Mouse (Mus musculus) midbrain, postnatal 0 days (tissue): Measurements from ENCODE around the gene Ftcd. TPM values are rescaled to one million over a fixed set of nuclear protein-coding genes. Genes with fewer than 3 reads are reported as not detected.

ENCODE experiments used
- ATAC-seq: fragments of 200-750 bp; cut with Nextera tagmentation; 2 replicates; pipeline ENCODE4 v1.8.0; 2017; ENCODE audit warnings: moderate number of reproducible peaks, mild to moderate bottlenecking, moderate TSS enrichment, moderate library complexity; ENCODE audit not compliant: low FRiP score
- DNase-seq: peaks from one replicate; pipeline ENCODE4 v3.0.0-alpha.2; 2015; ENCODE audit warnings: low spot score
- H3K27ac ChIP-seq: fragments of 300-500 bp; sonication (generic); 2 replicates; pipeline ENCODE4 v1.5.1; 2014; ENCODE audit warnings: low read depth, mild to moderate bottlenecking, low read length, mixed read lengths
- H3K27me3 ChIP-seq: fragments of 300-500 bp; sonication (generic); 2 replicates; pipeline ENCODE4 v1.6.1; 2014; ENCODE audit warnings: low read length, control low read depth, mixed read lengths; ENCODE audit not compliant: insufficient read depth
- H3K36me3 ChIP-seq: fragments of 300-500 bp; sonication (generic); 2 replicates; pipeline ENCODE4 v1.6.1; 2014; ENCODE audit warnings: low read length, control low read depth, mixed read lengths; ENCODE audit not compliant: insufficient read depth
- H3K4me1 ChIP-seq: fragments of 300-500 bp; sonication (generic); 2 replicates; pipeline ENCODE4 v1.6.1; 2014; ENCODE audit warnings: mild to moderate bottlenecking, control low read depth, antibody characterized with exemption, low read length, mixed read lengths; ENCODE audit not compliant: insufficient read depth
- H3K4me2 ChIP-seq: fragments of 300-500 bp; sonication (generic); 2 replicates; pipeline ENCODE4 v1.6.1; 2014; ENCODE audit warnings: low read depth, mild to moderate bottlenecking, low read length, mixed read lengths; ENCODE audit not compliant: poor library complexity, severe bottlenecking
- H3K4me3 ChIP-seq: fragments of 300-500 bp; sonication (generic); 2 replicates; pipeline ENCODE4 v1.5.1; 2014; ENCODE audit warnings: low read depth, mild to moderate bottlenecking, low read length, moderate library complexity
- H3K9ac ChIP-seq: fragments of 300-500 bp; sonication (generic); replicated peaks from 2 replicates; pipeline ENCODE4 v1.6.1; 2014; ENCODE audit warnings: mild to moderate bottlenecking, low read length, moderate library complexity, mixed read lengths; ENCODE audit not compliant: poor library complexity, severe bottlenecking
- H3K9me3 ChIP-seq: fragments of 300-500 bp; sonication (generic); 2 replicates; pipeline ENCODE4 v1.6.1; 2016; ENCODE audit warnings: low read length, control low read depth
- CTCF ChIP-seq: IDR thresholded peaks from 2 replicates; pipeline ENCODE4 v1.5.1; 2016; ENCODE audit warnings: antibody characterized with exemption, mild to moderate bottlenecking
- WGBS: fragments of 180-500 bp; shearing (Covaris S2); extraction: QIAGEN DNeasy Blood & Tissue Kit; methylation state at CpG from one replicate; pipeline ENCODE4 v1.1.7; 2014; 5-methylcytosine and 5-hydroxymethylcytosine counted together
- polyA plus RNA-seq: library from polyadenylated mRNA; unstranded; fragments of >200 nt; fragmentation: Nextera tagmentation; extraction: Ambion mirVana; gene quantifications from 2 replicates; pipeline ENCODE4 v1.2.1, GENCODE M21; 2015
- total RNA-seq: library from RNA; depleted of rRNA; stranded (reverse); fragments of >200 nt; gene quantifications from 2 replicates; pipeline ENCODE4 v1.2.3, GENCODE M21; 2014; rRNA removed

Gene Ftcd
- total RNA-seq: 0.33 TPM in 1 of 2 replicates, not detected in the other
- 0.07 and 0.09 TPM in 2 replicates for polyA plus RNA-seq

GRCm38 (mm10) chr10:76575374-76575773 is at the start of gene Ftcd:
Gene Ftcd (plus strand): TSS chr10:76575648.
- Histone ChIP-seq H3K4me1 (no peaks in the 10 kb centered on the region), H3K36me3 (no peaks in the 10 kb centered on the region), H3K4me2 (no peak within 1 kb of the TSS), H3K27me3 (no peaks in the 10 kb centered on the region), H3K9me3 (no peaks in the 10 kb centered on the region), H3K9ac (no peak within 1 kb of the TSS), H3K27ac (no peak within 1 kb of the TSS), H3K4me3 (no peak within 1 kb of the TSS)
- ATAC-seq (no peak), DNase-seq (no peak)
- 74% methylated on average over 3 of the region's 3 CpGs for WGBS
- no peak for TF ChIP-seq CTCF

- peaks cover 7% of the 10 kb centered on the region; the same call in 1 of the 2 replicates for H3K4me1 ChIP-seq
- TF ChIP-seq CTCF: no peak
- no peaks in the 10 kb centered on the region for H3K27me3 ChIP-seq
- 1% methylated on average over 11 of the region's 11 CpGs for WGBS
- peaks cover 12% of the 10 kb centered on the region for H3K36me3 ChIP-seq
- H3K9me3 ChIP-seq: no peaks in the 10 kb centered on the region
- peak overlapping the region; percentile 65; the same call in 1 of the 2 replicates for H3K9ac ChIP-seq
- no peak overlapping the region for H3K27ac ChIP-seq
- H3K4me3 ChIP-seq: peak overlapping the region; percentile 68
- DNase-seq (no peak), ATAC-seq (no peak)
- H3K4me2 ChIP-seq: peak overlapping the region; percentile 69
Measured at GRCm38 (mm10) chr10:76530922-76531321, 44.5 kb upstream of the Ftcd start.

- Histone ChIP-seq H3K9me3 (no peaks in the 10 kb centered on the region), H3K27me3 (no peaks in the 10 kb centered on the region), H3K4me3 (peak within 1 kb of the TSS; percentile 68), H3K9ac (peak within 1 kb of the TSS; percentile 65), H3K4me1 (peaks cover 7% of the 10 kb centered on the region; the same call in 1 of the 2 replicates), H3K27ac (peak within 1 kb of the TSS; percentile 55), H3K36me3 (peaks cover 15% of the 10 kb centered on the region), H3K4me2 (peak within 1 kb of the TSS; percentile 69)
- TF ChIP-seq CTCF: peak; percentile 66
- DNase-seq (peak; percentile 98), ATAC-seq (peak; percentile 100)
- under 1% methylated on average over 30 of the region's 37 CpGs for WGBS
Measured at GRCm38 (mm10) chr10:76531375-76531774, 44.1 kb upstream of the Ftcd start, which contains the start of gene Lss. Gene Lss (plus strand): TSS chr10:76531588.

GRCm38 (mm10) chr10:76531828-76532227 is 43.6 kb upstream of the Ftcd start:
- H3K27ac ChIP-seq: peak overlapping the region; percentile 55
- peak; percentile 47; the same call in 1 of the 2 replicates for ATAC-seq
- WGBS: 1% methylated on average over 14 of the region's 14 CpGs
- peaks cover 17% of the 10 kb centered on the region for H3K36me3 ChIP-seq
- peak overlapping the region; percentile 68 for H3K4me3 ChIP-seq
- DNase-seq: no peak
- H3K9me3 ChIP-seq: no peaks in the 10 kb centered on the region
- no peaks in the 10 kb centered on the region for H3K27me3 ChIP-seq
- H3K9ac ChIP-seq: peak overlapping the region; percentile 65
- TF ChIP-seq CTCF: no peak
- H3K4me2 ChIP-seq: peak overlapping the region; percentile 69
- peaks cover 7% of the 10 kb centered on the region; the same call in 1 of the 2 replicates for H3K4me1 ChIP-seq

GRCm38 (mm10) chr10:76535526-76535925 is 39.9 kb upstream of the Ftcd start:
- Histone ChIP-seq H3K27me3 (no peaks in the 10 kb centered on the region), H3K9ac (no peak overlapping the region), H3K4me3 (no peak overlapping the region), H3K36me3 (peaks cover 47% of the 10 kb centered on the region), H3K9me3 (no peaks in the 10 kb centered on the region), H3K4me2 (no peak overlapping the region), H3K4me1 (peaks cover 7% of the 10 kb centered on the region; the same call in 1 of the 2 replicates), H3K27ac (no peak overlapping the region)
- TF ChIP-seq CTCF: no peak
- 97% methylated on average over 7 of the region's 7 CpGs for WGBS
- ATAC-seq: no peak
- DNase-seq: no peak

GRCm38 (mm10) chr10:76537619-76538018 is 37.8 kb upstream of the Ftcd start:
- ATAC-seq (no peak), DNase-seq (no peak)
- Histone ChIP-seq H3K9me3 (no peaks in the 10 kb centered on the region), H3K36me3 (peaks cover 68% of the 10 kb centered on the region), H3K27me3 (no peaks in the 10 kb centered on the region), H3K9ac (no peak overlapping the region), H3K4me2 (no peak overlapping the region), H3K27ac (no peak overlapping the region), H3K4me3 (no peak overlapping the region), H3K4me1 (peaks cover 3% of the 10 kb centered on the region; the same call in 1 of the 2 replicates)
- TF ChIP-seq CTCF: no peak
- 85% methylated on average over 9 of the region's 9 CpGs for WGBS
